In the genomic region with DNA sequence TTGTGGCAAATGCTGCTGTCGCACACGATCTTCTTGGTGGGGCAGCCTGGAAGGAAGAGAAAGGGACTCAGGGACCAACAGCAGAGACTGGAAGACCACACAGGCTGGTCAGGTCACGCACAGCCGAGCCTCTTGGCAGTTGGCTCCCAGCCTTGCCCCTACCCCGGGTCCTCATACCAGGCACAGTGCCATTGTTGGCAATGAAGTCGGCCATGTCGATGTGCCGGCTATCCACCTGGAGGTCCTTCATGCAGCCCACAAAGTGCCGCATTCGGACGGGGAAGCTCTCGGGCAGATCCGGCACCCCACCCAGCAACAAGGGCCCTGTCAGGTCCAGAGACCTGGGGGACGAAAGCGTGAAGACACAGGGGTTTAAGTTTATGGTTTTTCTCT, we compare ENCODE assay signal across 14 mouse cellular contexts. TPM values are rescaled to one million over a fixed set of nuclear protein-coding genes. Genes with fewer than 3 reads are reported as not detected.
DNase-seq lines count a peak whose midpoint lies in the region; ATAC-seq lines count a peak whose summit lies in the region.
"Had no signal": no experiment of that assay in that cellular context is flagged by ENCODE, and none has a peak within 500 bp of the region (broad histone marks: within the 10 kb centered on the region; RNA-seq: fewer than 3 reads in every experiment).

No protein-coding gene starts in this region.

- peak; percentile 45 for DNase-seq in kidney, adult 9 months
- DNase-seq in kidney, adult 8-10 months, result no peak
- DNase-seq in spleen, postnatal 14 days (ENCODE audit: low spot score in 2 of 2), result no peak
- DNase-seq: heart, postnatal 14 days; lung, postnatal 36 days; right cerebral cortex, postnatal 4 days; thymus, adult 2 months had no signal

- H3K4me2 ChIP-seq in embryonic facial prominence, embryonic 15.5 days (replicated peaks), result no peak overlapping the region
- no peak overlapping the region for H3K4me2 ChIP-seq in hindbrain, embryonic 16.5 days (ENCODE audit: low read length)
- no peak overlapping the region for H3K4me2 ChIP-seq in stomach, embryonic 14.5 days (replicated peaks; ENCODE audit: low read depth, low read length)
- H3K4me2 ChIP-seq in liver, embryonic 12.5 days, result no peak overlapping the region

- ATAC-seq in embryonic facial prominence, embryonic 15.5 days (ENCODE audit: insufficient number of reproducible peaks, low FRiP score, low TSS enrichment, low read depth), result no peak
- ATAC-seq in hindbrain, embryonic 16.5 days, result peak; percentile 2; the same call in 1 of the 2 replicates
- ATAC-seq in stomach, embryonic 14.5 days (ENCODE audit: insufficient number of reproducible peaks, insufficient read depth, low FRiP score, low read depth), result no peak
- no peak for ATAC-seq in liver, embryonic 12.5 days

- H3K9me3 ChIP-seq in embryonic facial prominence, embryonic 15.5 days (replicated peaks), result no peaks in the 10 kb centered on the region
- H3K9me3 ChIP-seq in hindbrain, embryonic 16.5 days (ENCODE audit: control insufficient read depth, low read length), result no peaks in the 10 kb centered on the region
- no peaks in the 10 kb centered on the region for H3K9me3 ChIP-seq in stomach, embryonic 14.5 days (ENCODE audit: control insufficient read depth, low read depth, low read length)
- no peaks in the 10 kb centered on the region for H3K9me3 ChIP-seq in liver, embryonic 12.5 days (replicated peaks)
- H3K9me3 ChIP-seq: limb, embryonic 13.5 days had no signal

- no peaks in the 10 kb centered on the region for H3K27me3 ChIP-seq in embryonic facial prominence, embryonic 15.5 days
- H3K27me3 ChIP-seq in hindbrain, embryonic 16.5 days (replicated peaks; ENCODE audit: control insufficient read depth, insufficient read depth, low read length), result no peaks in the 10 kb centered on the region
- no peaks in the 10 kb centered on the region for H3K27me3 ChIP-seq in stomach, embryonic 14.5 days (ENCODE audit: control insufficient read depth, insufficient read depth, low read length)
- H3K27me3 ChIP-seq in liver, embryonic 12.5 days (replicated peaks), result peaks cover 54% of the 10 kb centered on the region
- H3K27me3 ChIP-seq: limb, embryonic 13.5 days had no signal

- peaks cover 28% of the 10 kb centered on the region for H3K4me1 ChIP-seq in embryonic facial prominence, embryonic 15.5 days
- H3K4me1 ChIP-seq in hindbrain, embryonic 16.5 days (ENCODE audit: control insufficient read depth, insufficient read depth, low read depth, low read length), result peaks cover 35% of the 10 kb centered on the region
- 0 out of 2 replicates have a peak, but pooled peaks cover 3% of the 10 kb centered on the region for H3K4me1 ChIP-seq in stomach, embryonic 14.5 days (ENCODE audit: control insufficient read depth, insufficient read depth, low read length)
- H3K4me1 ChIP-seq in liver, embryonic 12.5 days, result 0 out of 2 replicates have a peak, but pooled peaks cover 3% of the 10 kb centered on the region

- H3K4me3 ChIP-seq in embryonic facial prominence, embryonic 15.5 days (replicated peaks), result no peak overlapping the region
- H3K4me3 ChIP-seq in hindbrain, embryonic 16.5 days (ENCODE audit: low read length), result no peak overlapping the region
- no peak overlapping the region for H3K4me3 ChIP-seq in stomach, embryonic 14.5 days (ENCODE audit: low read depth, low read length)
- no peak overlapping the region for H3K4me3 ChIP-seq in liver, embryonic 12.5 days
- H3K4me3 ChIP-seq: layer of hippocampus, adult 2 months had no signal

- H3K27ac ChIP-seq in embryonic facial prominence, embryonic 15.5 days (replicated peaks), result peak overlapping the region; percentile 55
- H3K27ac ChIP-seq in hindbrain, embryonic 16.5 days (ENCODE audit: low read depth, low read length), result peak overlapping the region; percentile 78; the same call in 1 of the 2 replicates
- H3K27ac ChIP-seq in stomach, embryonic 14.5 days (ENCODE audit: low read length), result peak overlapping the region; percentile 53; the same call in 1 of the 2 replicates
- H3K27ac ChIP-seq in liver, embryonic 12.5 days, result no peak overlapping the region
- H3K27ac ChIP-seq: limb, embryonic 13.5 days had no signal

- H3K9ac ChIP-seq in embryonic facial prominence, embryonic 15.5 days, result no peak overlapping the region
- H3K9ac ChIP-seq in hindbrain, embryonic 16.5 days (ENCODE audit: low read depth, low read length), result peak overlapping the region; percentile 27; the same call in 1 of the 2 replicates
- H3K9ac ChIP-seq in stomach, embryonic 14.5 days (replicated peaks; ENCODE audit: low read depth, low read length), result no peak overlapping the region
- no peak overlapping the region for H3K9ac ChIP-seq in liver, embryonic 12.5 days

- peaks cover 36% of the 10 kb centered on the region; the same call in 1 of the 2 replicates for H3K36me3 ChIP-seq in embryonic facial prominence, embryonic 15.5 days
- peaks cover 65% of the 10 kb centered on the region for H3K36me3 ChIP-seq in hindbrain, embryonic 16.5 days (ENCODE audit: control insufficient read depth, insufficient read depth, low read length)
- peaks cover 7% of the 10 kb centered on the region for H3K36me3 ChIP-seq in stomach, embryonic 14.5 days (ENCODE audit: control insufficient read depth, insufficient read depth, low read length)
- no peaks in the 10 kb centered on the region for H3K36me3 ChIP-seq in liver, embryonic 12.5 days

- WGBS in embryonic facial prominence, embryonic 15.5 days, result 77% methylated on average over 15 of the region's 15 CpGs
- 65% methylated on average over 15 of the region's 15 CpGs for WGBS in hindbrain, embryonic 16.5 days
- 86% methylated on average over 15 of the region's 15 CpGs for WGBS in stomach, embryonic 14.5 days
- WGBS in liver, embryonic 12.5 days (ENCODE audit: insufficient replicate concordance), result 82% methylated on average over 15 of the region's 15 CpGs

RNA-seq across cellular contexts. Expression of a gene that starts 12.8 kb away (rescaled TPM):
- 20.1 and 20.7 TPM in 2 replicates for polyA plus RNA-seq in embryonic facial prominence, embryonic 15.5 days (2015; fragmentation: Nextera tagmentation; extraction: Ambion mirVana)
- polyA plus RNA-seq in hindbrain, embryonic 16.5 days (2015; fragmentation: Nextera tagmentation; extraction: Ambion mirVana), result 34.5 and 34.7 TPM in 2 replicates
- polyA plus RNA-seq in stomach, embryonic 14.5 days (2014; fragmentation: Nextera tagmentation; extraction: Ambion mirVana), result 20.6 and 21.9 TPM in 2 replicates
- polyA plus RNA-seq in liver, embryonic 12.5 days (2016; fragmentation: Nextera tagmentation; extraction: Ambion mirVana), result 0.49 and 0.93 TPM in 2 replicates

RNA-seq across cellular contexts. Expression of a gene that starts 18.9 kb away (rescaled TPM):
- 41.7 TPM in 2 replicates for polyA plus RNA-seq in embryonic facial prominence, embryonic 15.5 days (2015; fragmentation: Nextera tagmentation; extraction: Ambion mirVana)
- 10.8 and 11.1 TPM in 2 replicates for polyA plus RNA-seq in hindbrain, embryonic 16.5 days (2015; fragmentation: Nextera tagmentation; extraction: Ambion mirVana)
- 39.3 and 44.4 TPM in 2 replicates for polyA plus RNA-seq in stomach, embryonic 14.5 days (2014; fragmentation: Nextera tagmentation; extraction: Ambion mirVana)
- polyA plus RNA-seq in liver, embryonic 12.5 days (2016; fragmentation: Nextera tagmentation; extraction: Ambion mirVana), result 20.2 and 21.2 TPM in 2 replicates

RNA-seq across cellular contexts. Expression of a gene that starts 37.8 kb away (rescaled TPM):
- 0.12 TPM in 1 of 2 replicates, not detected in the other for polyA plus RNA-seq in embryonic facial prominence, embryonic 15.5 days (2015; fragmentation: Nextera tagmentation; extraction: Ambion mirVana)
- polyA plus RNA-seq in hindbrain, embryonic 16.5 days (2015; fragmentation: Nextera tagmentation; extraction: Ambion mirVana), result 0.11 TPM in 1 of 2 replicates, not detected in the other
- not detected in 2 replicates for polyA plus RNA-seq in stomach, embryonic 14.5 days (2014; fragmentation: Nextera tagmentation; extraction: Ambion mirVana)
- 0.19 TPM in 1 of 2 replicates, not detected in the other for polyA plus RNA-seq in liver, embryonic 12.5 days (2016; fragmentation: Nextera tagmentation; extraction: Ambion mirVana)
- polyA plus RNA-seq: gonadal fat pad, adult 2 months; limb, embryonic 13.5 days had no signal

RNA-seq across cellular contexts. Expression of a gene that starts 42.5 kb away (rescaled TPM):
- 117 and 120 TPM in 2 replicates for polyA plus RNA-seq in embryonic facial prominence, embryonic 15.5 days (2015; fragmentation: Nextera tagmentation; extraction: Ambion mirVana)
- polyA plus RNA-seq in hindbrain, embryonic 16.5 days (2015; fragmentation: Nextera tagmentation; extraction: Ambion mirVana), result 216 and 224 TPM in 2 replicates
- 115 and 129 TPM in 2 replicates for polyA plus RNA-seq in stomach, embryonic 14.5 days (2014; fragmentation: Nextera tagmentation; extraction: Ambion mirVana)
- 132 and 134 TPM in 2 replicates for polyA plus RNA-seq in liver, embryonic 12.5 days (2016; fragmentation: Nextera tagmentation; extraction: Ambion mirVana)

Comparison
In these comparisons a context has a peak if more than half of its experiments do, and no peak if none do; other contexts are left out.
1. RNA of a gene that starts 12.8 kb away (polyA plus RNA-seq): 34.5 to 34.7 TPM in hindbrain, embryonic 16.5 days, 20.6 to 21.9 TPM in stomach, embryonic 14.5 days and 20.1 to 20.7 TPM in embryonic facial prominence, embryonic 15.5 days; 0.49 to 0.93 TPM in liver, embryonic 12.5 days; every median in the first group is over 10 times any median in the second.